Mouse (Mus musculus) MEL (cell line): ENCODE data around the gene Cdkn1b. TPM values are rescaled to one million over a fixed set of nuclear protein-coding genes. Genes with fewer than 3 reads are reported as not detected.
A peak's percentile ranks its signal among the peaks of the same experiment; 100 is the strongest.

ENCODE experiments used
- DNase-seq: peaks from one replicate; pipeline ENCODE4 v3.0.0; 2011; ENCODE audit warnings: low read depth, low spot score
- H3K27ac ChIP-seq: 2 replicates; pipeline ENCODE4 v1.5.1; 2012; ENCODE audit warnings: low read depth, mild to moderate bottlenecking, control low read depth, low read length, moderate library complexity; ENCODE audit not compliant: control insufficient read depth
- H3K27me3 ChIP-seq, 2 experiments: fragments of 150-350 bp in 1 of 2; sonication (generic) in 1 of 2; 2 replicates each; pipeline ENCODE4 v1.6.1; 2012; ENCODE audit warnings: low read length in 2 of 2, mild to moderate bottlenecking in 2 of 2, improper control_type of control experiment in 1 of 2, moderate library complexity in 1 of 2; ENCODE audit not compliant: insufficient read depth in 2 of 2, control insufficient read depth in 1 of 2
- H3K36me3 ChIP-seq, 2 experiments: 2 replicates each; pipeline ENCODE4 v1.6.1; 2012 to 2014; ENCODE audit warnings: low read length in 2 of 2, improper control_type of control experiment in 1 of 2, inconsistent platforms in 1 of 2, mild to moderate bottlenecking in 1 of 2; ENCODE audit not compliant: insufficient read depth in 2 of 2, control insufficient read depth in 1 of 2
- H3K4me1 ChIP-seq, 2 experiments: fragments of 150-350 bp in 1 of 2; sonication (generic) in 1 of 2; 2 replicates each; pipeline ENCODE4 v1.6.1; 2012; ENCODE audit warnings: low read length in 2 of 2, improper control_type of control experiment in 1 of 2, mild to moderate bottlenecking in 1 of 2; ENCODE audit not compliant: insufficient read depth in 2 of 2, control insufficient read depth in 1 of 2
- H3K4me3 ChIP-seq, 2 experiments: fragments of 150-350 bp in 1 of 2; sonication (generic) in 1 of 2; 2 replicates each; pipeline ENCODE4 v1.5.1; 2012; ENCODE audit warnings: low read depth in 2 of 2, low read length in 2 of 2, mild to moderate bottlenecking in 2 of 2, moderate library complexity in 2 of 2, control low read depth in 1 of 2, improper control_type of control experiment in 1 of 2; ENCODE audit not compliant: control insufficient read depth in 1 of 2, insufficient read depth in 1 of 2
- H3K79me2 ChIP-seq: 2 replicates; pipeline ENCODE4 v1.6.1; 2012; ENCODE audit warnings: mild to moderate bottlenecking, low read length, moderate library complexity; ENCODE audit not compliant: control insufficient read depth, poor library complexity, insufficient read depth
- H3K9ac ChIP-seq: 2 replicates; pipeline ENCODE4 v1.6.1; 2012; ENCODE audit warnings: low read depth, mild to moderate bottlenecking, control low read depth, low read length, moderate library complexity; ENCODE audit not compliant: control insufficient read depth, poor library complexity, severe bottlenecking
- H3K9me3 ChIP-seq: fragments of 150-350 bp; sonication (generic); replicated peaks from 2 replicates; pipeline ENCODE4 v1.6.1; 2012; ENCODE audit warnings: mild to moderate bottlenecking, low read length, improper control_type of control experiment, moderate library complexity; ENCODE audit not compliant: insufficient read depth
- BHLHE40 ChIP-seq: IDR thresholded peaks from 2 replicates; pipeline ENCODE4 v1.6.1; 2012; ENCODE audit warnings: low read depth, mild to moderate bottlenecking, inconsistent platforms, low read length, improper control_type of control experiment, borderline replicate concordance
- CHD1 ChIP-seq: IDR thresholded peaks from 2 replicates; pipeline ENCODE4 v1.6.1; 2012; ENCODE audit warnings: low read depth, mild to moderate bottlenecking, inconsistent platforms, low read length, improper control_type of control experiment
- CHD2 ChIP-seq: IDR thresholded peaks from 2 replicates; pipeline ENCODE4 v1.6.1; 2011; ENCODE audit warnings: low read length, improper control_type of control experiment
- CTCF ChIP-seq, 3 experiments: IDR thresholded peaks in 2 of 3; conservative IDR thresholded peaks in 1 of 3; 2 replicates each; pipeline ENCODE4 v1.5.1; 2011 to 2012; ENCODE audit warnings: low read length in 3 of 3, low read depth in 2 of 3, mild to moderate bottlenecking in 2 of 3, improper control_type of control experiment in 1 of 3, inconsistent platforms in 1 of 3, mixed read lengths in 1 of 3, moderate library complexity in 1 of 3; ENCODE audit not compliant: control insufficient read depth in 1 of 3, insufficient read depth in 1 of 3, poor library complexity in 1 of 3, severe bottlenecking in 1 of 3
- E2F4 ChIP-seq: IDR thresholded peaks from 2 replicates; pipeline ENCODE4 v1.6.1; 2011; ENCODE audit warnings: low read depth, low read length, improper control_type of control experiment, borderline replicate concordance
- ELF1 ChIP-seq: IDR thresholded peaks from 2 replicates; pipeline ENCODE4 v1.6.1; 2014; ENCODE audit warnings: low read depth, mild to moderate bottlenecking, inconsistent platforms, low read length, improper control_type of control experiment, moderate library complexity
- EP300 ChIP-seq, 2 experiments: IDR thresholded peaks; 2 replicates each; pipeline ENCODE4 v1.6.1; 2011; ENCODE audit warnings: improper control_type of control experiment in 2 of 2, low read length in 2 of 2, low read depth in 1 of 2, mild to moderate bottlenecking in 1 of 2
- GABPA ChIP-seq: IDR thresholded peaks from 2 replicates; pipeline ENCODE4 v1.6.1; 2012; ENCODE audit warnings: low read depth, mild to moderate bottlenecking, inconsistent platforms, low read length, improper control_type of control experiment, moderate library complexity
- GATA1 ChIP-seq: IDR thresholded peaks from 2 replicates; pipeline ENCODE4 v1.6.1; 2011; ENCODE audit warnings: low read depth, low read length, improper control_type of control experiment
- JUND ChIP-seq: IDR thresholded peaks from 2 replicates; pipeline ENCODE4 v1.6.1; 2011; ENCODE audit warnings: low read depth, mild to moderate bottlenecking, improper control_type of control experiment, low read length
- KAT2A ChIP-seq: conservative IDR thresholded peaks from 2 replicates; pipeline ENCODE4 v1.6.1; 2012; ENCODE audit warnings: low read depth, low read length, improper control_type of control experiment, inconsistent platforms
- MAFK ChIP-seq: IDR thresholded peaks from 2 replicates; pipeline ENCODE4 v1.6.1; 2011; ENCODE audit warnings: low read depth, mild to moderate bottlenecking, low read length, improper control_type of control experiment, borderline replicate concordance
- MAX ChIP-seq: IDR thresholded peaks from 2 replicates; pipeline ENCODE4 v1.6.1; 2011; ENCODE audit warnings: low read length, improper control_type of control experiment
- MAZ ChIP-seq: IDR thresholded peaks from 2 replicates; pipeline ENCODE4 v1.6.1; 2012; ENCODE audit warnings: low read depth, mild to moderate bottlenecking, inconsistent platforms, low read length, improper control_type of control experiment
- MEF2A ChIP-seq: IDR thresholded peaks from 2 replicates; pipeline ENCODE4 v1.6.1; 2014; ENCODE audit warnings: low read depth, mild to moderate bottlenecking, inconsistent platforms, low read length, improper control_type of control experiment; ENCODE audit not compliant: poor library complexity, insufficient replicate concordance, severe bottlenecking; ENCODE audit errors: extremely low read depth
- MXI1 ChIP-seq: IDR thresholded peaks from 2 replicates; pipeline ENCODE4 v1.6.1; 2011; ENCODE audit warnings: mild to moderate bottlenecking, low read depth, low read length, improper control_type of control experiment
- MYC ChIP-seq: IDR thresholded peaks from 2 replicates; pipeline ENCODE4 v1.6.1; 2011; ENCODE audit warnings: low read depth, mild to moderate bottlenecking, low read length, improper control_type of control experiment, moderate library complexity
- NELFE ChIP-seq: IDR thresholded peaks from 2 replicates; pipeline ENCODE4 v1.6.1; 2011; ENCODE audit warnings: low read depth, low read length, improper control_type of control experiment
- NRF1 ChIP-seq: IDR thresholded peaks from 2 replicates; pipeline ENCODE4 v1.6.1; 2014; ENCODE audit warnings: low read depth, mild to moderate bottlenecking, inconsistent platforms, low read length, improper control_type of control experiment, moderate library complexity; ENCODE audit not compliant: poor library complexity, insufficient read depth, severe bottlenecking
- POLR2A ChIP-seq, 2 experiments: IDR thresholded peaks; 2 replicates each; pipeline ENCODE4 v1.6.1; 2011 to 2012; ENCODE audit warnings: low read length in 2 of 2, mild to moderate bottlenecking in 2 of 2, control low read depth in 1 of 2, improper control_type of control experiment in 1 of 2, low read depth in 1 of 2, moderate library complexity in 1 of 2; ENCODE audit not compliant: control insufficient read depth in 1 of 2, insufficient read depth in 1 of 2, poor library complexity in 1 of 2
- POLR2AphosphoS2 ChIP-seq: IDR thresholded peaks from 2 replicates; pipeline ENCODE4 v1.6.1; 2011; ENCODE audit warnings: low read length, improper control_type of control experiment
- POLR2AphosphoS5 ChIP-seq: IDR thresholded peaks from 2 replicates; pipeline ENCODE4 v1.6.1; 2012; ENCODE audit warnings: low read depth, borderline replicate concordance, mild to moderate bottlenecking, inconsistent platforms, low read length, moderate library complexity, mixed read lengths
- RAD21 ChIP-seq: IDR thresholded peaks from 2 replicates; pipeline ENCODE4 v1.6.1; 2011; ENCODE audit warnings: mild to moderate bottlenecking, low read depth, low read length, improper control_type of control experiment
- SIN3A ChIP-seq: IDR thresholded peaks from 2 replicates; pipeline ENCODE4 v1.6.1; 2012; ENCODE audit warnings: low read length, improper control_type of control experiment, inconsistent platforms
- SMC3 ChIP-seq: IDR thresholded peaks from 2 replicates; pipeline ENCODE4 v1.6.1; 2011; ENCODE audit warnings: low read depth, low read length, improper control_type of control experiment
- TAL1 ChIP-seq: IDR thresholded peaks from 2 replicates; pipeline ENCODE4 v1.6.1; 2012; ENCODE audit warnings: mild to moderate bottlenecking, inconsistent platforms, low read length, moderate library complexity, mixed read lengths
- TBP ChIP-seq: IDR thresholded peaks from 2 replicates; pipeline ENCODE4 v1.8.0; 2011; ENCODE audit warnings: low read depth, low read length, improper control_type of control experiment
- UBTF ChIP-seq: IDR thresholded peaks from 2 replicates; pipeline ENCODE4 v1.6.1; 2012; ENCODE audit warnings: low read depth, mild to moderate bottlenecking, inconsistent platforms, low read length, improper control_type of control experiment, moderate library complexity, borderline replicate concordance; ENCODE audit not compliant: insufficient read depth
- USF1 ChIP-seq: IDR thresholded peaks from 2 replicates; pipeline ENCODE4 v1.6.1; 2014; ENCODE audit warnings: low read depth, mild to moderate bottlenecking, inconsistent platforms, low read length, improper control_type of control experiment, moderate library complexity
- USF2 ChIP-seq, 2 experiments: IDR thresholded peaks; 2 replicates each; pipeline ENCODE4 v1.6.1; 2011 to 2012; ENCODE audit warnings: improper control_type of control experiment in 2 of 2, low read length in 2 of 2, borderline replicate concordance in 1 of 2, inconsistent platforms in 1 of 2, low read depth in 1 of 2, mild to moderate bottlenecking in 1 of 2; ENCODE audit not compliant: insufficient read depth in 1 of 2
- ZC3H11A ChIP-seq: IDR thresholded peaks from 2 replicates; pipeline ENCODE4 v1.6.1; 2012; ENCODE audit warnings: low read depth, mild to moderate bottlenecking, inconsistent platforms, low read length, improper control_type of control experiment
- ZKSCAN1 ChIP-seq: IDR thresholded peaks from 2 replicates; pipeline ENCODE4 v1.6.1; 2012; ENCODE audit warnings: low read depth, mild to moderate bottlenecking, inconsistent platforms, low read length, improper control_type of control experiment, moderate library complexity
- ZMIZ1 ChIP-seq: IDR thresholded peaks from 2 replicates; pipeline ENCODE4 v1.6.1; 2012; ENCODE audit warnings: low read depth, mild to moderate bottlenecking, inconsistent platforms, low read length, improper control_type of control experiment, moderate library complexity
- ZNF384 ChIP-seq: IDR thresholded peaks from 2 replicates; pipeline ENCODE4 v1.6.1; 2012; ENCODE audit warnings: low read depth, mild to moderate bottlenecking, inconsistent platforms, low read length, improper control_type of control experiment
- polyA plus RNA-seq, 2 experiments: library from polyadenylated mRNA; stranded (reverse) in 1 of 2; unstranded in 1 of 2; fragments of >175 nt in 1 of 2; fragments of >200 nt in 1 of 2; gene quantifications; 2 replicates each; pipeline versions ENCODE4 v1.2.1 to v1.2.4; 2012; ENCODE audit warnings: low replicate concordance in 2 of 2, low read depth in 1 of 2; ENCODE audit not compliant: insufficient read length in 2 of 2, insufficient read depth in 1 of 2, missing spikeins in 1 of 2
- total RNA-seq: library from RNA; depleted of rRNA; stranded (reverse); fragments of 300-350 nt; gene quantifications from 2 replicates; pipeline ENCODE4 v1.2.3, GENCODE M21; 2012; rRNA removed

The Cdkn1b gene
- total RNA-seq (7.7 and 12.0 TPM in 2 replicates), polyA plus RNA-seq (10 to 100 TPM in 1 of 2 experiments, not detected in 1; 21.2 TPM)

DNA sequence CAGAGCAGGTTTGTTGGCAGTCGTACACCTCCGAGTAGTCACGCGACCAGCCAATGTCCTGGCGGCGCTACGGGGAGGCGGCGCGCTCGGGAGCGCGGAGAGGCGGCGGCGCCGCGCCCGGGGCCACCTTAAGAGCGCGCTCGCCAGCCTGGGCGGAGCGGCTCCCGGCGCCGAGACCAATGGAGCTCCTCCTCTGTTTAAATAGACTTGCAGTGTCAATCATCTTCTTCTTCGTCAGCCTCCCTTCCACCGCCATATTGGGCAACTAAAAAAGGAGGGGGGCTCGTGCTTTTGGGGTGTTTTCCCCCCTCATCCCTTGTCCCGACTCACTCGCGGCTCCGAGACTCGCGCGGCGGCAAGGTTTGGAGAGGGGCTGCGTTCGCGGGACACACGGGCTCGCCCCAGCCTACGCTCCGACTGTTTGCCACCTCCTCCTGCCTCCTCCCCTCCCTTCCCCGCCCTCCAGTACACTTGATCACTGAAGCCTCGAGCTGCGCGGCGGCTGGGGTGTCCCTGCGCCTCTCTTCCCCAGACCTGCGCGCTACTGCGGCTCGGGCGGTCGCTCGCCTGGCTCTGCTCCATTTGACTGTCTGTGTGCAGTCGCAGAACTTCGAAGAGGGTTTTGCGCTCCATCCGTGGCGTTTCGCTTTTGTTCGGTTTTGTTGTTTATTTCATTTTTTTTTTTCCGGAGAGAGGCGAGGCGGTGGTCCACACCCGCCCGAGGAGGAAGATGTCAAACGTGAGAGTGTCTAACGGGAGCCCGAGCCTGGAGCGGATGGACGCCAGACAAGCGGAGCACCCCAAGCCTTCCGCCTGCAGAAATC, at the start of gene Cdkn1b:
Gene Cdkn1b (plus strand): TSS at position 212 of the 824 bp plus-strand sequence.
- Histone ChIP-seq H3K27ac (peak within 1 kb of the TSS; percentile 79), H3K4me3 (peak within 1 kb of the TSS; percentile 86 to 87), H3K4me1 (peaks cover 8 to 13% of the 10 kb centered on the region in 2 experiments; a peak in 3 of 4 replicates), H3K9ac (peak within 1 kb of the TSS; percentile 99), H3K27me3 (no peaks in the 10 kb centered on the region), H3K79me2 (peaks cover 26% of the 10 kb centered on the region), H3K9me3 (no peaks in the 10 kb centered on the region), H3K36me3 (peaks cover 2 to 26% of the 10 kb centered on the region in 2 experiments; a peak in 3 of 4 replicates)
- DNase-seq, result peak; percentile 96
- TF ChIP-seq TBP (peak; percentile 91), MAZ (no peak), CTCF (IDR thresholded peaks at IDR 0.05 in 2 of 3, conservative IDR thresholded peaks at IDR 0.05 in 1 of 3; ENCODE audit: control insufficient read depth in 1 of 3, insufficient read depth in 1 of 3, low read depth in 2 of 3, low read length in 3 of 3, poor library complexity in 1 of 3, severe bottlenecking in 1 of 3) (no peak), JUND (no peak), EP300 (IDR thresholded peaks at IDR 0.05; ENCODE audit: low read depth in 1 of 2, low read length in 2 of 2) (no peak; a peak in 1 of 4 replicates), USF2 (IDR thresholded peaks at IDR 0.05; ENCODE audit: borderline replicate concordance in 1 of 2, insufficient read depth in 1 of 2, low read depth in 1 of 2, low read length in 2 of 2) (no peak), ZKSCAN1 (no peak), ZC3H11A (no peak), SIN3A (peak; percentile 82), NELFE (peak; percentile 59), MAFK (no peak), UBTF (peak; percentile 63; the same call in 1 of the 2 replicates), SMC3 (no peak), POLR2A (IDR thresholded peaks at IDR 0.05; ENCODE audit: control insufficient read depth in 1 of 2, insufficient read depth in 1 of 2, low read depth in 1 of 2, low read length in 2 of 2, poor library complexity in 1 of 2) (peak in 1 of 2 experiments; percentile 69; a peak in 3 of 4 replicates), ZMIZ1 (peak; percentile 43), TAL1 (no peak), ELF1 (0 out of 2 replicates have a peak, but pooled peaks have one; percentile 8), POLR2AphosphoS5 (no peak), MYC (no peak), MAX (no peak; the same call in none of the 2 replicates), CHD1 (peak; percentile 93; the same call in 1 of the 2 replicates), CHD2 (no peak), E2F4 (no peak), RAD21 (no peak), MXI1 (peak; percentile 69), KAT2A (no peak), GABPA (no peak; the same call in 1 of the 2 replicates), USF1 (peak; percentile 65), MEF2A (no peak), ZNF384 (peak; percentile 24; the same call in 1 of the 2 replicates), POLR2AphosphoS2 (peak; percentile 51; the same call in 1 of the 2 replicates), NRF1 (peak; percentile 60), BHLHE40 (peak; percentile 93), GATA1 (no peak)
